Mouse (Mus musculus): Measurements from ENCODE around the gene 2310034G01Rik. TPM values are rescaled to one million over a fixed set of nuclear protein-coding genes. Genes with fewer than 3 reads are reported as not detected.

2310034G01Rik gene
- polyA plus RNA-seq, 1 experiment from 2014 or later, result 2.4 TPM

DNA sequence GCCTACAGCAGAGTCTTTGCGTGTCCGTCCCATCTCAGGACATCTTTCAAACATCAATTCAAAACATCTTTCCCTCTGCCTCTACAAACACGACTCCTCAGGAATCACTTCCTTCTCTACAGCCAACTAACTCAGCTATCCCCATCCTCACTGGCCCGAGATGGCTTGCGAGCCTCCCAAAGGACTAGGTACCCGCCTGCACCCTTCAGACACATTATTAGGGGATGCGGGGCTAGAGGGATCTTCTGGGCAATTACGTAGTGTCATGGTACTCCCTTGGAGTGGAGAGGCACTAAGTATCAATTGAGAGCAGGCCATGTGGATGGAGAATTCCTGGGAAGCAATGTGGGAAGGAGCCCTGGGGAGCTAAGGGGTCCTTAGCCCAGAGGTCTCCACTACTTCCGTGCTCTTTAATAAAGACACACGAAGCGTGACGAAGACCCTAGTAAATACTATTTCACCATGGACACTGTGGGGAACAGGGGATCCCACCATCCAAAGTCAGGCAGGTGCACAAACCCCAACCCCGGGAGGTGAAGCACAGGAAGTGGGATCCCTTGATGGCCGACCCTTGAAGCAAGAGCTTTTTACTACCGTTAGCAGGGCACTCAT, 12.3 kb downstream of the 2310034G01Rik start:
- 33% methylated on average over 15 of the region's 15 CpGs for WGBS
- H3K4me1 ChIP-seq (ENCODE audit: control insufficient read depth, insufficient read depth, low read length), result peaks cover 7% of the 10 kb centered on the region
- H3K9ac ChIP-seq (ENCODE audit: low read length), result peak overlapping the region; percentile 81
- H3K4me2 ChIP-seq (ENCODE audit: low read depth), result peak overlapping the region; percentile 79
- H3K36me3 ChIP-seq (ENCODE audit: control insufficient read depth, insufficient read depth, low read length), result no peaks in the 10 kb centered on the region
- peak overlapping the region; percentile 72 for H3K4me3 ChIP-seq (ENCODE audit: low read depth, low read length)
- H3K27ac ChIP-seq (ENCODE audit: low read depth, low read length), result peak overlapping the region; percentile 39; the same call in 1 of the 2 replicates
- peak; percentile 46 for ATAC-seq (ENCODE audit: insufficient read depth, low FRiP score, low TSS enrichment)
- DNase-seq (ENCODE audit: low spot score), result no peak
- H3K27me3 ChIP-seq (ENCODE audit: control insufficient read depth, insufficient read depth, low read length), result no peaks in the 10 kb centered on the region
- no peaks in the 10 kb centered on the region for H3K9me3 ChIP-seq (ENCODE audit: control insufficient read depth, low read length)

DNA sequence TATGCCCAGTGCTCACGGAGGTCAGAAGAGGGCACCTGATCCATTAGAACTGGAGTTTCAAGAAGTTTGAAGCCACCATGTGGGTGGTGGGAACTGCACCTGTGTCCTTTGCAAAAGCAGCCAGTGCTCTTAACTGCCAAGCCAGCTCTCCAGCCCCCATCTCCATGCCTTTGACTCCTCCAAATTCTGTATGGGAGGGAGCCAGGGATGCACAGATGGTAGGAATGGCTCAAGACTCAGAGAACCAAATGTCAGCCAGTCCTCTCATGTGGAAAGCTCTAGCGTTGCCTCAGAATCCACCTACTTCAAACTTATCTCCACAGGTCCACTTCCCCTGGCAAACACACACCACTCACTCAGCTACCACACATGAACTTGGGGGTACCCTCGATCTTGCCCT, 16.2 kb downstream of the 2310034G01Rik start:
- H3K4me2 ChIP-seq (ENCODE audit: low read depth), result no peak overlapping the region
- 93% methylated on average over 3 of the region's 3 CpGs for WGBS
- ATAC-seq (ENCODE audit: insufficient read depth, low FRiP score, low TSS enrichment), result no peak
- H3K4me3 ChIP-seq (ENCODE audit: low read depth, low read length), result no peak overlapping the region
- H3K9ac ChIP-seq (ENCODE audit: low read length), result no peak overlapping the region
- H3K36me3 ChIP-seq (ENCODE audit: control insufficient read depth, insufficient read depth, low read length), result peaks cover 2% of the 10 kb centered on the region; the same call in 1 of the 2 replicates
- DNase-seq (ENCODE audit: low spot score), result no peak
- peaks cover 19% of the 10 kb centered on the region for H3K4me1 ChIP-seq (ENCODE audit: control insufficient read depth, insufficient read depth, low read length)
- 0 out of 2 replicates have a peak, but pooled peaks cover 4% of the 10 kb centered on the region for H3K27me3 ChIP-seq (ENCODE audit: control insufficient read depth, insufficient read depth, low read length)
- no peak overlapping the region for H3K27ac ChIP-seq (ENCODE audit: low read depth, low read length)
- no peaks in the 10 kb centered on the region for H3K9me3 ChIP-seq (ENCODE audit: control insufficient read depth, low read length)

DNA sequence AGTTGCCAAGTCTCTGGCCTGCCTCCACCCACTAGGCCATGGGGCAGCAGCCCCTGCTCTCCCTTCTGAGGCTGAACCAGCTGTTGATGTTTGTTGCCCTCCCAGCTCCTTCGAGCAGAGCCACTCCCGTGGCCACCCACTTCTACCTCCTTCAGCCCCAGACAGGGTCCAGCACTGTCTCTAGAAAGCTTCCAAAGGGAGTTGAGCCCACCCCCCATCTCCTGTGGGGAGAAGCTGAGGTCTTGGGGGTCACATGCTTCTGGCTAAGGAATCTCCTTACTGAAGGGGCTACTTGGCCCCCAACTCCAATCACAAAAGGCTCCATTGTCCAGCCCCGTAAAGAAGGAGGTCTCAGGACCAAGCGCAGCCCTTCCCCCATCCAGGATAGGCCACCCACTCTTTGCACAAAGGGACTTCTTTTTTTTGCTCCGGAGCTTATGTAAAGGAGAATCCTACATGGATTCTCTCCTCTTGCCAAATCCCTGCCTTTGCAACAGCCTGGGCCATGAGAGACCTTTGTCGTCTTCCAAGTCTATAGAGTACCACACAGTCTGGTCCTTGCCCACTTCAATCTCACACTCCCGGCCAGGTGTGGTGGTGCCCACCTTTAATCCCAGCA, 17.3 kb downstream of the 2310034G01Rik start:
- Histone ChIP-seq H3K36me3 (ENCODE audit: control insufficient read depth, insufficient read depth, low read length) (peaks cover 2% of the 10 kb centered on the region; the same call in 1 of the 2 replicates), H3K4me2 (ENCODE audit: low read depth) (0 out of 2 replicates have a peak overlapping the region, but pooled peaks have one; percentile 4), H3K27me3 (ENCODE audit: control insufficient read depth, insufficient read depth, low read length) (0 out of 2 replicates have a peak, but pooled peaks cover 4% of the 10 kb centered on the region), H3K27ac (ENCODE audit: low read depth, low read length) (no peak overlapping the region), H3K9ac (ENCODE audit: low read length) (no peak overlapping the region), H3K9me3 (ENCODE audit: control insufficient read depth, low read length) (no peaks in the 10 kb centered on the region), H3K4me3 (ENCODE audit: low read depth, low read length) (no peak overlapping the region), H3K4me1 (ENCODE audit: control insufficient read depth, insufficient read depth, low read length) (peaks cover 18% of the 10 kb centered on the region)
- ATAC-seq (ENCODE audit: insufficient read depth, low FRiP score, low TSS enrichment), result no peak
- WGBS, result 53% methylated on average over 7 of the region's 7 CpGs
- DNase-seq (ENCODE audit: low spot score), result no peak

DNA sequence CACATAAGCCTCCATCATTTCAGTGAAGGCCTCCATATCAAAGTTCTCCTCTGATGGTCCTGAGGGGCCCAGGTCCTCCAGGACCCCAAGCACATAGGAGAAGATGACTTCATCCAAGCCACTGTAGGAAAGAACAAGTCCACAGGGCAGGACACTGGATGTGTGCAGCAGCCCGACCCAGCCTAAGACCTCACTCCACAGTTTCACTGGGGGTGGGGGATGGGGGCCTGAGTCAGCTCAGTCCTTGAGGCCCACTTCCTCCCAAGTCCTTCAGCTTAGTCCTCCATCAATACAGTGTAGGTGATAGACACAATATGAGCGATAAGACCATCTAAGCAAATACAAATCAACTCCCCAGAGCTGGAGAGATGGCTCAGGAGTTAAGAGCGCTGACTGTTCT, 18.2 kb downstream of the 2310034G01Rik start:
- ATAC-seq (ENCODE audit: insufficient read depth, low FRiP score, low TSS enrichment) (no peak), DNase-seq (ENCODE audit: low spot score) (no peak)
- H3K27me3 ChIP-seq (ENCODE audit: control insufficient read depth, insufficient read depth, low read length), result 0 out of 2 replicates have a peak, but pooled peaks cover 4% of the 10 kb centered on the region
- no peak overlapping the region for H3K27ac ChIP-seq (ENCODE audit: low read depth, low read length)
- WGBS, result 87% methylated on average over 3 of the region's 3 CpGs
- no peak overlapping the region for H3K4me3 ChIP-seq (ENCODE audit: low read depth, low read length)
- H3K36me3 ChIP-seq (ENCODE audit: control insufficient read depth, insufficient read depth, low read length), result peaks cover 2% of the 10 kb centered on the region; the same call in 1 of the 2 replicates
- no peak overlapping the region for H3K9ac ChIP-seq (ENCODE audit: low read length)
- H3K4me2 ChIP-seq (ENCODE audit: low read depth), result no peak overlapping the region
- peaks cover 16% of the 10 kb centered on the region for H3K4me1 ChIP-seq (ENCODE audit: control insufficient read depth, insufficient read depth, low read length)
- no peaks in the 10 kb centered on the region for H3K9me3 ChIP-seq (ENCODE audit: control insufficient read depth, low read length)

DNA sequence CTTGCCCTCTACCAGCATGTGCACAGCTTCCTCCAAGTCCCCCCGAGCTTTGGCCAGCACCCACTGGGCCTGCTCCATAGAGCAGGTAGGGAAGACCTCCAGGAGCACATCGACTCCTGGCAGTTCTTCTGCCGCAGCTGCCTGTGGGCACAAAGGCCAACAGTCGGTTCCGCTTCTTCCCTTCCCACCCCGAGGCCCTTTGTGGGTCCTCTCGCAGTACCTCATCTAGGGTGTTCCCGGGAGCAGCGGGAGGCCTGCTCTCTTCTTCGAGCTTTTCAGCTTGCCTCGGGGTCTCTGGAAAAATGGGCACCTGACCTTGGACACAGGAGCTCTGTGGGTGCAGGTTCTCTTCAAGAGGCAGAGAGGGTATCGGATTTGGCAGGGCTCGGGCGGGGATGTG, 18.8 kb downstream of the 2310034G01Rik start:
- no peaks in the 10 kb centered on the region for H3K9me3 ChIP-seq (ENCODE audit: control insufficient read depth, low read length)
- no peak overlapping the region for H3K4me2 ChIP-seq (ENCODE audit: low read depth)
- ATAC-seq (ENCODE audit: insufficient read depth, low FRiP score, low TSS enrichment) (no peak), DNase-seq (ENCODE audit: low spot score) (no peak)
- H3K27ac ChIP-seq (ENCODE audit: low read depth, low read length), result no peak overlapping the region
- H3K9ac ChIP-seq (ENCODE audit: low read length), result no peak overlapping the region
- peaks cover 2% of the 10 kb centered on the region; the same call in 1 of the 2 replicates for H3K36me3 ChIP-seq (ENCODE audit: control insufficient read depth, insufficient read depth, low read length)
- peaks cover 19% of the 10 kb centered on the region for H3K4me1 ChIP-seq (ENCODE audit: control insufficient read depth, insufficient read depth, low read length)
- no peak overlapping the region for H3K4me3 ChIP-seq (ENCODE audit: low read depth, low read length)
- 92% methylated on average over 14 of the region's 14 CpGs for WGBS
- H3K27me3 ChIP-seq (ENCODE audit: control insufficient read depth, insufficient read depth, low read length), result peaks cover 6% of the 10 kb centered on the region; the same call in 1 of the 2 replicates

DNA sequence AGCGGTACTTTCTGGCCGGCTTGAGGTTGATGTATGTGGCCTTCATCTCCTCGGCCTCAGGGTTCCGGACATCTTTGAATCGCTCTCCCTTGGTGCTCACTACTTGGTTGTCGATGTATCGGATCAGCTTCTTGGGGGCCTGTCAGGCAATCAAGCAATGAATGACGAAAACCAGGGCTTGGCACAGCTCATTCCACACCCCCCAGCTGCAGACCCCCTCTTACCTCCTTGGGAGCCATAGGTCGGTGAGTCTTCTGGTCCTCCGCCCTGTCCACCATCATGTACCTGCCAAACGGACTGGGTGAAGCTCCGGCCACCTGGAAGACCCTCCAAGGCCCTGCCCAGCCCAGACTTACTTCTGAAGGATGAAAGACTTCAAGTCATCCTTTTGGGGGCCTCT, 19.4 kb downstream of the 2310034G01Rik start:
- no peak for ATAC-seq (ENCODE audit: insufficient read depth, low FRiP score, low TSS enrichment)
- WGBS, result 95% methylated on average over 12 of the region's 12 CpGs

DNA sequence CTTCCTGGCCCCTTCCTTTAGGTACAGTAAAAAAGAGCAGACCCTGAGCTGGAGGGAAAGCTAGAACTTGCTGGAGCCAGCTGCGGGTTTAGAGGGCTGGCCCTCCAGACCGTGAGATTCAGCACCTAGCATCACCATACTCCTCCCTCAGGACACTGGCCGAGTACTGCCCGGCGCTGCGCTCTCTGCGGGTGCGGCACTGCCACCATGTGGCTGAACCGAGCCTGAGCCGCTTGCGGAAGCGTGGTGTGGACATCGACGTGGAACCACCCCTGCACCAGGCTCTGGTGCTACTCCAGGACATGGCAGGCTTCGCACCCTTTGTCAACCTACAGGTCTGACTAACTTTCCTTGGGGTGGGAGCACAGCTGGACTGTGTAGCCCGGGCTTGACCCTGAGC, 20.2 kb downstream of the 2310034G01Rik start:
- peaks cover 17% of the 10 kb centered on the region for H3K27me3 ChIP-seq (ENCODE audit: control insufficient read depth, insufficient read depth, low read length)
- peaks cover 2% of the 10 kb centered on the region; the same call in 1 of the 2 replicates for H3K36me3 ChIP-seq (ENCODE audit: control insufficient read depth, insufficient read depth, low read length)
- H3K9ac ChIP-seq (ENCODE audit: low read length), result no peak overlapping the region
- H3K4me3 ChIP-seq (ENCODE audit: low read depth, low read length), result no peak overlapping the region
- H3K4me2 ChIP-seq (ENCODE audit: low read depth), result peak overlapping the region; percentile 19; the same call in 1 of the 2 replicates
- ATAC-seq (ENCODE audit: insufficient read depth, low FRiP score, low TSS enrichment) (no peak; the same call in 1 of the 2 replicates), DNase-seq (ENCODE audit: low spot score) (peak; percentile 87)
- H3K9me3 ChIP-seq (ENCODE audit: control insufficient read depth, low read length), result no peaks in the 10 kb centered on the region
- H3K4me1 ChIP-seq (ENCODE audit: control insufficient read depth, insufficient read depth, low read length), result peaks cover 20% of the 10 kb centered on the region
- no peak overlapping the region for H3K27ac ChIP-seq (ENCODE audit: low read depth, low read length)
- WGBS, result 6% methylated on average over 16 of the region's 16 CpGs

More for the DNA sequence above, 19.4 kb downstream of the 2310034G01Rik start:
- H3K9me3 ChIP-seq (ENCODE audit: control insufficient read depth, low read length), result no peaks in the 10 kb centered on the region
- DNase-seq (ENCODE audit: low spot score), result no peak
- H3K9ac ChIP-seq (ENCODE audit: low read length), result no peak overlapping the region
- no peak overlapping the region for H3K27ac ChIP-seq (ENCODE audit: low read depth, low read length)
- peaks cover 2% of the 10 kb centered on the region; the same call in 1 of the 2 replicates for H3K36me3 ChIP-seq (ENCODE audit: control insufficient read depth, insufficient read depth, low read length)
- H3K27me3 ChIP-seq (ENCODE audit: control insufficient read depth, insufficient read depth, low read length), result peaks cover 10% of the 10 kb centered on the region; the same call in 1 of the 2 replicates
- H3K4me2 ChIP-seq (ENCODE audit: low read depth), result no peak overlapping the region
- peaks cover 20% of the 10 kb centered on the region for H3K4me1 ChIP-seq (ENCODE audit: control insufficient read depth, insufficient read depth, low read length)
- no peak overlapping the region for H3K4me3 ChIP-seq (ENCODE audit: low read depth, low read length)

DNA sequence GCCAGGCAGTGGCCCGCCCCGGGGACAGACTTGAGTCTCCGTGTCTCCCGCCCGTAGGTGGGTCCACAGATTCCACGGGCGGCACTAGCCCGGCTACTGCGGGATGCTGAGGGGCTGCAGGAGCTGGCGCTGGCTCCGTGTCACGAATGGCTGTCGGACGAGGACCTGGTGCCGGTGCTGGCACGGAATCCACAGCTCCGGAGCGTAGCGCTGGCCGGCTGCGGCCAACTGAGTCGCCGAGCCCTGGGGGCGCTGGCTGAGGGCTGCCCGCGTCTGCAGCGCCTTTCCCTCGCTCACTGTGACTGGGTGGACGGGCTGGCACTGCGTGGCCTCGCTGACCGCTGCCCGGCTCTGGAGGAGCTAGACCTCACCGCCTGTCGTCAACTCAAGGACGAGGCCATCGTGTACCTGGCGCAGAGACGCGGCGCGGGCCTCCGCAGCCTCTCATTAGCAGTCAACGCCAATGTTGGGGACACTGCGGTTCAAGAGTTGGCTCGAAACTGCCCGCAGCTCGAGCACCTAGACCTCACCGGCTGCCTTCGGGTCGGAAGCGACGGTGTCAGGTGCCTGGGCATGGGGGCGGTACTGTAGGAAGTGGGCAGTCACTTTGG, 21.0 kb downstream of the 2310034G01Rik start:
- Histone ChIP-seq H3K4me3 (ENCODE audit: low read depth, low read length) (peak overlapping the region; percentile 73), H3K36me3 (ENCODE audit: control insufficient read depth, insufficient read depth, low read length) (peaks cover 2% of the 10 kb centered on the region; the same call in 1 of the 2 replicates), H3K27me3 (ENCODE audit: control insufficient read depth, insufficient read depth, low read length) (peaks cover 25% of the 10 kb centered on the region), H3K9ac (ENCODE audit: low read length) (peak overlapping the region; percentile 69), H3K4me2 (ENCODE audit: low read depth) (peak overlapping the region; percentile 100), H3K4me1 (ENCODE audit: control insufficient read depth, insufficient read depth, low read length) (peaks cover 20% of the 10 kb centered on the region), H3K27ac (ENCODE audit: low read depth, low read length) (peak overlapping the region; percentile 90), H3K9me3 (ENCODE audit: control insufficient read depth, low read length) (no peaks in the 10 kb centered on the region)
- ATAC-seq (ENCODE audit: insufficient read depth, low FRiP score, low TSS enrichment) (peak; percentile 4; the same call in 1 of the 2 replicates), DNase-seq (ENCODE audit: low spot score) (no peak)
- 1% methylated on average over 54 of the region's 54 CpGs for whole genome bisulfite sequencing
